Mouse (Mus musculus): ENCODE results near the gene Mfsd4b1.
"Not testable (repeated sequence)": the region's sequence is repeated elsewhere in the genome, so short reads cannot be mapped to it uniquely, and the experiment has no call there.

Mfsd4b1 gene

GRCm38 (mm10) chr10:40034956-40035355 lies 9.9 kb upstream of the Mfsd4b1 start:
- DNase-seq (ENCODE audit: low read depth, low spot score), result no peak

- no peak for DNase-seq (ENCODE audit: low read depth, low spot score)
Observed at GRCm38 (mm10) chr10:40032897-40033296, 7.8 kb upstream of the Mfsd4b1 start.

GRCm38 (mm10) chr10:40030716-40031115 lies 5.6 kb upstream of the Mfsd4b1 start:
- no peak for DNase-seq (ENCODE audit: low read depth, low spot score)

- no peak for DNase-seq (ENCODE audit: low read depth, low spot score)
Observed at GRCm38 (mm10) chr10:40029610-40030009, 4.5 kb upstream of the Mfsd4b1 start.

GRCm38 (mm10) chr10:40028091-40028490 lies 3.0 kb upstream of the Mfsd4b1 start:
- no peak for DNase-seq (ENCODE audit: low read depth, low spot score)

- no peak for DNase-seq (ENCODE audit: low read depth, low spot score)
Observed at GRCm38 (mm10) chr10:40026546-40026945, 1.5 kb upstream of the Mfsd4b1 start.

- no peak for DNase-seq (ENCODE audit: low read depth, low spot score)
Observed at GRCm38 (mm10) chr10:40025560-40025959, 492 bp upstream of the Mfsd4b1 start.

- DNase-seq (ENCODE audit: low read depth, low spot score), result no peak
Observed at GRCm38 (mm10) chr10:40020401-40020800, 4.7 kb downstream of the Mfsd4b1 start.

GRCm38 (mm10) chr10:40019492-40019891 lies 5.6 kb downstream of the Mfsd4b1 start:
- no peak for DNase-seq (ENCODE audit: low read depth, low spot score)

- DNase-seq (ENCODE audit: low read depth, low spot score), result no peak
Observed at GRCm38 (mm10) chr10:40018261-40018860, 6.7 kb downstream of the Mfsd4b1 start.

GRCm38 (mm10) chr10:40009591-40009990 lies 15.5 kb downstream of the Mfsd4b1 start:
- DNase-seq (ENCODE audit: low read depth, low spot score), result no peak

GRCm38 (mm10) chr10:40008847-40009246 lies 16.2 kb downstream of the Mfsd4b1 start:
- DNase-seq (ENCODE audit: low read depth, low spot score), result not testable (repeated sequence)

GRCm38 (mm10) chr10:40007953-40008352 lies 17.1 kb downstream of the Mfsd4b1 start:
- DNase-seq (ENCODE audit: low read depth, low spot score), result no peak

- DNase-seq (ENCODE audit: low read depth, low spot score), result no peak
Observed at GRCm38 (mm10) chr10:40006963-40007362, 18.1 kb downstream of the Mfsd4b1 start.

GRCm38 (mm10) chr10:40000746-40001145 lies 24.3 kb downstream of the Mfsd4b1 start:
- no peak for DNase-seq (ENCODE audit: low read depth, low spot score)

- no peak for DNase-seq (ENCODE audit: low read depth, low spot score)
Observed at GRCm38 (mm10) chr10:39991155-39991554, 33.9 kb downstream of the Mfsd4b1 start.

- DNase-seq (ENCODE audit: low read depth, low spot score), result no peak
Observed at GRCm38 (mm10) chr10:39986466-39986865, 38.6 kb downstream of the Mfsd4b1 start, which contains the start of gene Mfsd4b5. Gene Mfsd4b5 (minus strand): TSS chr10:39986646.

GRCm38 (mm10) chr10:39982604-39983003 lies 42.5 kb downstream of the Mfsd4b1 start:
- no peak for DNase-seq (ENCODE audit: low read depth, low spot score)

GRCm38 (mm10) chr10:39978231-39978630 lies 46.8 kb downstream of the Mfsd4b1 start:
- DNase-seq (ENCODE audit: low read depth, low spot score), result no peak

GRCm38 (mm10) chr10:39977346-39977745 lies 47.7 kb downstream of the Mfsd4b1 start:
- no peak for DNase-seq (ENCODE audit: low read depth, low spot score)

GRCm38 (mm10) chr10:39975771-39976170 lies 49.3 kb downstream of the Mfsd4b1 start:
- DNase-seq (ENCODE audit: low read depth, low spot score), result no peak

- DNase-seq (ENCODE audit: low read depth, low spot score), result no peak
Observed at GRCm38 (mm10) chr10:39974982-39975381, 50.1 kb downstream of the Mfsd4b1 start.

GRCm38 (mm10) chr10:39967512-39967911 lies 57.6 kb downstream of the Mfsd4b1 start:
- DNase-seq (ENCODE audit: low read depth, low spot score), result peak; percentile 67

GRCm38 (mm10) chr10:39961906-39962305 lies 63.2 kb downstream of the Mfsd4b1 start:
- DNase-seq (ENCODE audit: low read depth, low spot score), result no peak
